ENCODE assay signal across 32 mouse cellular contexts in genomic region chr17:29083586-29083985, GRCm38 (mm10). TPM values are rescaled to one million over a fixed set of nuclear protein-coding genes. Genes with fewer than 3 reads are reported as not detected.
DNase-seq lines count a peak whose midpoint lies in the region; ATAC-seq and TF ChIP-seq lines count a peak whose summit lies in the region.
"Had no signal": no experiment of that assay in that cellular context is flagged by ENCODE, and none has a peak within 500 bp of the region (broad histone marks: within the 10 kb centered on the region; RNA-seq: fewer than 3 reads in every experiment).

No protein-coding gene starts in this region.

- no peak overlapping the region for H3K27ac ChIP-seq in ES-E14 (ENCODE audit: insufficient read depth, low read depth, low read length, poor library complexity, severe bottlenecking)
- H3K27ac ChIP-seq: embryonic facial prominence, embryonic 10.5 days; embryonic facial prominence, embryonic 13.5 days; forebrain, embryonic 10.5 days; forebrain, embryonic 13.5 days; heart, embryonic 10.5 days; heart, embryonic 13.5 days; hindbrain, embryonic 14.5 days; hindbrain, postnatal 0 days had no signal

- no peak for ATAC-seq in erythroid progenitor cell, adult 5-6 weeks (replicated peaks; ENCODE audit: low FRiP score, poor library complexity, severe bottlenecking)
- ATAC-seq: CD4-positive, CD25-positive, alpha-beta regulatory T cell, adult 4 months; forebrain, embryonic 13.5 days; forebrain, embryonic 16.5 days; hindbrain, postnatal 0 days; inflammation-experienced regulatory T-cells, adult 6 months; intestine, embryonic 16.5 days had no signal

- H3K9me3 ChIP-seq in ES-E14 (ENCODE audit: control insufficient read depth, insufficient read depth, low read depth, low read length) = no peaks in the 10 kb centered on the region
- H3K9me3 ChIP-seq: embryonic facial prominence, embryonic 10.5 days; embryonic facial prominence, embryonic 13.5 days; forebrain, embryonic 13.5 days; heart, embryonic 10.5 days; heart, embryonic 13.5 days had no signal

- H3K36me3 ChIP-seq in ES-E14 (ENCODE audit: control insufficient read depth, insufficient read depth, low read length, poor library complexity, severe bottlenecking) = no peaks in the 10 kb centered on the region
- H3K36me3 ChIP-seq: embryonic facial prominence, embryonic 10.5 days; embryonic facial prominence, embryonic 13.5 days; forebrain, embryonic 10.5 days; heart, embryonic 10.5 days; heart, embryonic 13.5 days had no signal

- H3K4me3 ChIP-seq in ES-E14 (ENCODE audit: insufficient read depth in 1 of 2, low read depth in 1 of 2, low read length in 2 of 2, poor library complexity in 1 of 2, severe bottlenecking in 1 of 2) = peak overlapping the region in 1 of 2 experiments; percentile 33; a peak in 1 of 4 replicates
- H3K4me3 ChIP-seq: embryonic facial prominence, embryonic 10.5 days; embryonic facial prominence, embryonic 13.5 days; erythroblast, embryonic 14.5 days; forebrain, embryonic 10.5 days; forebrain, embryonic 13.5 days; heart, embryonic 10.5 days; heart, embryonic 13.5 days had no signal

- in situ Hi-C loops in ES-E14 (cut with MboI; ENCODE audit: low sequenced_read_pairs in 2 of 2, unreplicated experiment in 2 of 2) = no loop called here

- H3K4me1 ChIP-seq in ES-E14 (ENCODE audit: control insufficient read depth in 2 of 2, insufficient read depth in 2 of 2, low read length in 2 of 2, poor library complexity in 1 of 2) = peaks cover 6 to 20% of the 10 kb centered on the region in 2 experiments

- peak; percentile 2 for DNase-seq in layer of hippocampus, adult 11-12 months (ENCODE audit: low spot score)
- no peak for DNase-seq in layer of hippocampus, adult 9-11 months
- DNase-seq in urinary bladder, postnatal 10 days (ENCODE audit: low spot score) = peak; percentile 8
- no peak for DNase-seq in urinary bladder, postnatal 25 days (ENCODE audit: low spot score)
- DNase-seq in ES-E14 (ENCODE audit: low read depth, low spot score) = no peak
- DNase-seq in retina, embryonic 14.5 days (ENCODE audit: low spot score) = no peak
- DNase-seq: adrenal gland, adult 2 months; adrenal gland, postnatal 25 days; cerebellum, adult 11-12 months; cerebellum, adult 8-10 months; cerebellum, postnatal 10 days; cerebellum, postnatal 36 days; embryo, embryonic 11 days; gastrocnemius, postnatal 10 days; gastrocnemius, postnatal 36 days; heart, adult 18-20 months; heart, postnatal 14 days; heart, postnatal 4 days had no signal

- 0 out of 2 replicates have a peak overlapping the region, but pooled peaks have one; percentile 13 for H3K9ac ChIP-seq in ES-E14 (ENCODE audit: insufficient read depth, low read depth, low read length, poor library complexity, severe bottlenecking)
- H3K9ac ChIP-seq: embryonic facial prominence, embryonic 13.5 days; forebrain, embryonic 13.5 days; heart, embryonic 13.5 days; hindbrain, embryonic 14.5 days had no signal

TF ChIP-seq in ES-E14, 5 proteins besides CTCF, POLR2A, EP300 and RAD21:
- TF ChIP-seq ZNF384 (IDR thresholded peaks at IDR 0.05; ENCODE audit: low read depth, low read length) = no peak

RNA-seq across cellular contexts. Expression of gene Cdkn1a, which starts 7.2 kb away (rescaled TPM):
- 17.8 and 32.3 TPM in 2 replicates for total RNA-seq in ES-E14 (2012; rRNA removed)
- total RNA-seq in erythroid progenitor cell, adult 5-6 weeks (2015; ENCODE audit: low replicate concordance) = 0.84 and 2.5 TPM in 2 replicates
- total RNA-seq in erythroid progenitor cell, adult 5-6 weeks (2017; ENCODE audit: low replicate concordance) = 2.3 TPM in 1 of 2 replicates, not detected in the other

RNA-seq across cellular contexts. Expression of gene Rab44, which starts 30.4 kb away (rescaled TPM):
- total RNA-seq in ES-E14 (2012; rRNA removed) = 0.31 and 0.85 TPM in 2 replicates
- total RNA-seq in erythroid progenitor cell, adult 5-6 weeks (2015; ENCODE audit: low replicate concordance) = 15.9 and 22.7 TPM in 2 replicates
- 22.2 and 28.0 TPM in 2 replicates for total RNA-seq in erythroid progenitor cell, adult 5-6 weeks (2017; ENCODE audit: low replicate concordance)

RNA-seq across cellular contexts. Expression of gene Srsf3, which starts 51.2 kb away (rescaled TPM):
- 317 and 391 TPM in 2 replicates for total RNA-seq in ES-E14 (2012; rRNA removed)
- total RNA-seq in erythroid progenitor cell, adult 5-6 weeks (2015; ENCODE audit: low replicate concordance) = 336 and 352 TPM in 2 replicates
- total RNA-seq in erythroid progenitor cell, adult 5-6 weeks (2017; ENCODE audit: low replicate concordance) = 441 and 499 TPM in 2 replicates

Comparison
In these comparisons a context has a peak if more than half of its experiments do, and no peak if none do; other contexts are left out.
1. DNase-seq: peak in layer of hippocampus, adult 11-12 months (single experiment) and urinary bladder, postnatal 10 days (single experiment); none in layer of hippocampus, adult 9-11 months (single experiment), urinary bladder, postnatal 25 days (single experiment), ES-E14 (single experiment) and retina, embryonic 14.5 days (single experiment).